Mouse (Mus musculus) spleen, adult 10 weeks (tissue): Measurements from ENCODE around the gene Clca1. TPM values are rescaled to one million over a fixed set of nuclear protein-coding genes. Genes with fewer than 3 reads are reported as not detected.

ENCODE experiments used
- polyA plus RNA-seq: library from polyadenylated mRNA; stranded (reverse); fragments of 350-450 nt; fragmentation: Illumina TruSeq; extraction: RNeasy Lipid Tissue Mini Kit (QIAGEN cat#74804); gene quantifications from one replicate; pipeline ENCODE4 v1.2.3, GENCODE M21; 2015; ENCODE audit warnings: low replicate concordance; ENCODE audit not compliant: insufficient read depth

Gene Clca1
- polyA plus RNA-seq = not detected

GRCm38 (mm10) chr3:145032676-145033075 is at the start of gene Clca1:
Gene Clca1 (minus strand): TSS chr3:145032776.

GRCm38 (mm10) chr3:144974945-144975344 is 57.6 kb downstream of the Clca1 start, which contains the start of gene Clca4a:
Gene Clca4a (minus strand): TSS chr3:144975045.

Other genes starting within 250 kb of the Clca1 start
- 0.26 TPM for gene Clca3a2, start 213.3 kb downstream of the Clca1 start, polyA plus RNA-seq
- gene Clca3b, start 183.4 kb downstream of the Clca1 start, polyA plus RNA-seq = not detected
- gene Clca4b, start 100.2 kb downstream of the Clca1 start, polyA plus RNA-seq = not detected
- gene Clca4a, start 57.7 kb downstream of the Clca1 start, polyA plus RNA-seq = not detected
- 0.77 TPM for gene Clca2, start 66.7 kb upstream of the Clca1 start, polyA plus RNA-seq
- gene Odf2l, start 85.8 kb upstream of the Clca1 start, polyA plus RNA-seq = 26.6 TPM